Mouse (Mus musculus) stomach, postnatal 0 days (tissue): ENCODE measurements around the gene B230307C23Rik.

Experiments
- CTCF ChIP-seq: IDR thresholded peaks from 2 replicates; pipeline ENCODE4 v1.5.1; 2016; ENCODE audit warnings: antibody characterized with exemption, low read depth, mild to moderate bottlenecking, moderate library complexity
- EP300 ChIP-seq: optimal IDR thresholded peaks from 2 replicates; pipeline ENCODE3; 2016; ENCODE audit warnings: antibody characterized with exemption

- no peak for TF ChIP-seq EP300
- no peak for TF ChIP-seq CTCF
Observed at GRCm38 (mm10) chr16:97950061-97950460, 47.1 kb upstream of the B230307C23Rik start.
